Mouse (Mus musculus) adipocyte (in vitro differentiated cells): ENCODE results near the gene Tecr.
"Not testable (repeated sequence)": the region's sequence is repeated elsewhere in the genome, so short reads cannot be mapped to it uniquely, and the experiment has no call there.

Experiments used
- DNase-seq: peaks from one replicate; pipeline ENCODE4 v3.0.0-alpha.2; 2016; ENCODE audit warnings: low spot score

Tecr gene

GRCm38 (mm10) chr8:83580826-83581225, 26.9 kb downstream of the Tecr start:
- DNase-seq, result no peak

GRCm38 (mm10) chr8:83579676-83580075, 28.1 kb downstream of the Tecr start:
- no peak for DNase-seq

- DNase-seq, result no peak
These were observed 29.4 kb downstream of the Tecr start for GRCm38 (mm10) chr8:83578131-83579055.

- no peak for DNase-seq
These were observed 30.4 kb downstream of the Tecr start for GRCm38 (mm10) chr8:83577384-83577791.

GRCm38 (mm10) chr8:83576921-83577320, 30.9 kb downstream of the Tecr start:
- no peak for DNase-seq

GRCm38 (mm10) chr8:83576516-83576895, 31.3 kb downstream of the Tecr start:
- no peak for DNase-seq

- DNase-seq, result no peak
These were observed 31.9 kb downstream of the Tecr start for GRCm38 (mm10) chr8:83575561-83576515.

- DNase-seq, result no peak
These were observed 33.0 kb downstream of the Tecr start for GRCm38 (mm10) chr8:83574631-83575315.

GRCm38 (mm10) chr8:83573140-83573875, 34.5 kb downstream of the Tecr start:
- no peak for DNase-seq

- DNase-seq, result no peak
These were observed 35.4 kb downstream of the Tecr start for GRCm38 (mm10) chr8:83572246-83572812.

- DNase-seq, result no peak
These were observed 36.0 kb downstream of the Tecr start for GRCm38 (mm10) chr8:83571791-83572190.

- not testable (repeated sequence) for DNase-seq
These were observed 36.8 kb downstream of the Tecr start for GRCm38 (mm10) chr8:83571001-83571340.

- DNase-seq, result no peak
These were observed 37.3 kb downstream of the Tecr start for GRCm38 (mm10) chr8:83570272-83571000.

- no peak for DNase-seq
These were observed 38.6 kb downstream of the Tecr start for GRCm38 (mm10) chr8:83569165-83569564.

GRCm38 (mm10) chr8:83568755-83569154, 39.0 kb downstream of the Tecr start:
- no peak for DNase-seq

- no peak for DNase-seq
These were observed 39.6 kb downstream of the Tecr start for GRCm38 (mm10) chr8:83568128-83568527.

- DNase-seq, result no peak
These were observed 40.1 kb downstream of the Tecr start for GRCm38 (mm10) chr8:83567668-83568067.

- DNase-seq, result peak; percentile 93
These were observed 41.0 kb downstream of the Tecr start, which contains the start of gene Ndufb7 for GRCm38 (mm10) chr8:83566469-83567395. Gene Ndufb7 (plus strand): TSS chr8:83566671.

GRCm38 (mm10) chr8:83565731-83566375, 41.9 kb downstream of the Tecr start:
- no peak for DNase-seq
